Mouse (Mus musculus) hindbrain, embryonic 15.5 days (tissue): ENCODE data around the gene Nupr1. TPM values are rescaled to one million over a fixed set of nuclear protein-coding genes. Genes with fewer than 3 reads are reported as not detected.
A peak's percentile ranks its signal among the peaks of the same experiment; 100 is the strongest.

Experiments
- ATAC-seq: fragments of 200-750 bp; cut with Nextera tagmentation; 2 replicates; pipeline ENCODE4 v1.8.0; 2017; ENCODE audit warnings: low read depth, moderate number of reproducible peaks, moderate TSS enrichment; ENCODE audit not compliant: low FRiP score
- H3K27ac ChIP-seq: fragments of 300-500 bp; sonication (generic); replicated peaks from 2 replicates; pipeline ENCODE4 v1.5.1; 2015; ENCODE audit warnings: mild to moderate bottlenecking, inconsistent platforms
- H3K27me3 ChIP-seq: fragments of 300-500 bp; sonication (generic); 2 replicates; pipeline ENCODE4 v1.6.1; 2015; ENCODE audit warnings: control low read depth, inconsistent platforms
- H3K36me3 ChIP-seq: fragments of 300-500 bp; sonication (generic); 2 replicates; pipeline ENCODE4 v1.6.1; 2015; ENCODE audit warnings: control low read depth, inconsistent platforms
- H3K4me1 ChIP-seq: fragments of 300-500 bp; sonication (generic); replicated peaks from 2 replicates; pipeline ENCODE4 v1.6.1; 2015; ENCODE audit warnings: control low read depth, inconsistent platforms
- H3K4me2 ChIP-seq: fragments of 300-500 bp; sonication (generic); 2 replicates; pipeline ENCODE4 v1.6.1; 2015; ENCODE audit warnings: moderate library complexity, mild to moderate bottlenecking, inconsistent platforms
- H3K4me3 ChIP-seq: fragments of 300-500 bp; sonication (generic); 2 replicates; pipeline ENCODE4 v1.5.1; 2015; ENCODE audit warnings: mild to moderate bottlenecking, inconsistent platforms
- H3K9ac ChIP-seq: fragments of 300-500 bp; sonication (generic); 2 replicates; pipeline ENCODE4 v1.6.1; 2015; ENCODE audit warnings: inconsistent platforms
- H3K9me3 ChIP-seq: fragments of 300-500 bp; sonication (generic); 2 replicates; pipeline ENCODE4 v1.6.1; 2016; ENCODE audit warnings: control low read depth, inconsistent platforms
- WGBS: fragments of 180-500 bp; shearing (Covaris S2); methylation state at CpG from one replicate; pipeline ENCODE4 v1.1.7; 2015; 5-methylcytosine and 5-hydroxymethylcytosine counted together
- polyA plus RNA-seq: library from polyadenylated mRNA; unstranded; fragments of >200 nt; fragmentation: Nextera tagmentation; extraction: Ambion mirVana; gene quantifications from 2 replicates; pipeline ENCODE4 v1.2.1, GENCODE M21; 2015

The Nupr1 gene
- 11.7 and 14.9 TPM in 2 replicates for polyA plus RNA-seq

GRCm38 (mm10) chr7:126630824-126631518, at the start of gene Nupr1:
Gene Nupr1 (minus strand): TSS chr7:126630861.
- Histone ChIP-seq H3K4me1 (no peaks in the 10 kb centered on the region), H3K9ac (no peak within 1 kb of the TSS), H3K9me3 (no peaks in the 10 kb centered on the region), H3K4me3 (no peak within 1 kb of the TSS), H3K36me3 (no peaks in the 10 kb centered on the region), H3K4me2 (no peak within 1 kb of the TSS), H3K27ac (no peak within 1 kb of the TSS), H3K27me3 (no peaks in the 10 kb centered on the region)
- WGBS, result 96% methylated on average over 4 of the region's 4 CpGs
- ATAC-seq, result no peak

GRCm38 (mm10) chr7:126679683-126680082, 49.0 kb upstream of the Nupr1 start:
- H3K4me2 ChIP-seq, result no peak overlapping the region
- H3K27ac ChIP-seq, result no peak overlapping the region
- no peaks in the 10 kb centered on the region for H3K36me3 ChIP-seq
- no peak overlapping the region for H3K4me3 ChIP-seq
- no peaks in the 10 kb centered on the region for H3K9me3 ChIP-seq
- no peaks in the 10 kb centered on the region for H3K27me3 ChIP-seq
- WGBS, result 93% methylated on average over 5 of the region's 5 CpGs
- no peak overlapping the region for H3K9ac ChIP-seq
- no peak for ATAC-seq
- no peaks in the 10 kb centered on the region for H3K4me1 ChIP-seq

GRCm38 (mm10) chr7:126678545-126679341, 48.1 kb upstream of the Nupr1 start:
- no peak for ATAC-seq
- WGBS, result 89% methylated on average over 8 of the region's 8 CpGs
- Histone ChIP-seq H3K27me3 (no peaks in the 10 kb centered on the region), H3K4me3 (no peak overlapping the region), H3K4me2 (no peak overlapping the region), H3K9me3 (no peaks in the 10 kb centered on the region), H3K36me3 (no peaks in the 10 kb centered on the region), H3K27ac (no peak overlapping the region), H3K9ac (no peak overlapping the region), H3K4me1 (no peaks in the 10 kb centered on the region)

GRCm38 (mm10) chr7:126676631-126677220, 46.1 kb upstream of the Nupr1 start:
- no peak overlapping the region for H3K27ac ChIP-seq
- H3K4me3 ChIP-seq, result no peak overlapping the region
- H3K36me3 ChIP-seq, result peaks cover 14% of the 10 kb centered on the region
- no peak for ATAC-seq
- 80% methylated on average over 4 of the region's 4 CpGs for WGBS
- H3K9me3 ChIP-seq, result no peaks in the 10 kb centered on the region
- no peak overlapping the region for H3K9ac ChIP-seq
- no peaks in the 10 kb centered on the region for H3K27me3 ChIP-seq
- no peak overlapping the region for H3K4me2 ChIP-seq
- no peaks in the 10 kb centered on the region for H3K4me1 ChIP-seq

- 70% methylated on average over 1 of the region's 1 CpGs for WGBS
- Histone ChIP-seq H3K9me3 (no peaks in the 10 kb centered on the region), H3K27ac (0 out of 2 replicates have a peak within 1 kb of the TSS, but pooled peaks have one; percentile 9), H3K36me3 (peaks cover 14% of the 10 kb centered on the region), H3K9ac (no peak within 1 kb of the TSS), H3K27me3 (no peaks in the 10 kb centered on the region), H3K4me2 (no peak within 1 kb of the TSS), H3K4me3 (no peak within 1 kb of the TSS), H3K4me1 (no peaks in the 10 kb centered on the region)
- no peak for ATAC-seq
Observed at GRCm38 (mm10) chr7:126676207-126676606, 45.5 kb upstream of the Nupr1 start, which contains the start of gene Sult1a1. Gene Sult1a1 (minus strand): TSS chr7:126676432.

GRCm38 (mm10) chr7:126675104-126675503, 44.4 kb upstream of the Nupr1 start:
- peaks cover 14% of the 10 kb centered on the region for H3K36me3 ChIP-seq
- H3K4me1 ChIP-seq, result no peaks in the 10 kb centered on the region
- H3K4me3 ChIP-seq, result no peak overlapping the region
- no peak overlapping the region for H3K27ac ChIP-seq
- H3K27me3 ChIP-seq, result no peaks in the 10 kb centered on the region
- 94% methylated on average over 8 of the region's 8 CpGs for WGBS
- H3K9ac ChIP-seq, result no peak overlapping the region
- H3K4me2 ChIP-seq, result no peak overlapping the region
- no peaks in the 10 kb centered on the region for H3K9me3 ChIP-seq
- ATAC-seq, result no peak

GRCm38 (mm10) chr7:126672111-126672510, 41.5 kb upstream of the Nupr1 start:
- H3K36me3 ChIP-seq, result peaks cover 14% of the 10 kb centered on the region
- WGBS, result 96% methylated on average over 9 of the region's 9 CpGs
- H3K4me1 ChIP-seq, result no peaks in the 10 kb centered on the region

GRCm38 (mm10) chr7:126670152-126670551, 39.5 kb upstream of the Nupr1 start:
- peaks cover 23% of the 10 kb centered on the region for H3K36me3 ChIP-seq
- 87% methylated on average over 3 of the region's 3 CpGs for WGBS
- no peak overlapping the region for H3K9ac ChIP-seq
- no peak for ATAC-seq
- no peaks in the 10 kb centered on the region for H3K9me3 ChIP-seq
- H3K4me3 ChIP-seq, result no peak overlapping the region
- H3K27me3 ChIP-seq, result no peaks in the 10 kb centered on the region
- no peaks in the 10 kb centered on the region for H3K4me1 ChIP-seq
- no peak overlapping the region for H3K4me2 ChIP-seq
- H3K27ac ChIP-seq, result no peak overlapping the region

More at GRCm38 (mm10) chr7:126672111-126672510, 41.5 kb upstream of the Nupr1 start:
- no peaks in the 10 kb centered on the region for H3K9me3 ChIP-seq
- H3K27me3 ChIP-seq, result no peaks in the 10 kb centered on the region
- no peak overlapping the region for H3K4me3 ChIP-seq
- no peak overlapping the region for H3K27ac ChIP-seq
- H3K9ac ChIP-seq, result no peak overlapping the region
- ATAC-seq, result no peak
- no peak overlapping the region for H3K4me2 ChIP-seq

GRCm38 (mm10) chr7:126668452-126668851, 37.8 kb upstream of the Nupr1 start:
- H3K9ac ChIP-seq, result no peak overlapping the region
- 86% methylated on average over 5 of the region's 5 CpGs for WGBS
- peaks cover 34% of the 10 kb centered on the region for H3K36me3 ChIP-seq
- no peak for ATAC-seq
- H3K27me3 ChIP-seq, result no peaks in the 10 kb centered on the region
- H3K9me3 ChIP-seq, result no peaks in the 10 kb centered on the region
- no peak overlapping the region for H3K27ac ChIP-seq
- H3K4me2 ChIP-seq, result no peak overlapping the region
- no peak overlapping the region for H3K4me3 ChIP-seq
- H3K4me1 ChIP-seq, result no peaks in the 10 kb centered on the region

- no peaks in the 10 kb centered on the region for H3K9me3 ChIP-seq
- no peaks in the 10 kb centered on the region for H3K4me1 ChIP-seq
- H3K27ac ChIP-seq, result no peak overlapping the region
- WGBS, result 88% methylated on average over 9 of the region's 9 CpGs
- H3K4me2 ChIP-seq, result no peak overlapping the region
- H3K4me3 ChIP-seq, result no peak overlapping the region
- no peaks in the 10 kb centered on the region for H3K27me3 ChIP-seq
- ATAC-seq, result no peak
- no peak overlapping the region for H3K9ac ChIP-seq
- peaks cover 34% of the 10 kb centered on the region for H3K36me3 ChIP-seq
Observed at GRCm38 (mm10) chr7:126667495-126668090, 36.9 kb upstream of the Nupr1 start.

GRCm38 (mm10) chr7:126665269-126665668, 34.6 kb upstream of the Nupr1 start:
- Histone ChIP-seq H3K9ac (no peak overlapping the region), H3K4me3 (no peak overlapping the region), H3K4me2 (no peak overlapping the region), H3K27ac (no peak overlapping the region), H3K4me1 (no peaks in the 10 kb centered on the region), H3K27me3 (no peaks in the 10 kb centered on the region), H3K36me3 (peaks cover 30% of the 10 kb centered on the region), H3K9me3 (no peaks in the 10 kb centered on the region)
- WGBS, result 96% methylated on average over 3 of the region's 3 CpGs
- ATAC-seq, result no peak

- H3K4me1 ChIP-seq, result no peaks in the 10 kb centered on the region
- H3K36me3 ChIP-seq, result peaks cover 30% of the 10 kb centered on the region
- H3K27me3 ChIP-seq, result no peaks in the 10 kb centered on the region
- no peak overlapping the region for H3K27ac ChIP-seq
- no peak overlapping the region for H3K4me2 ChIP-seq
- H3K9me3 ChIP-seq, result no peaks in the 10 kb centered on the region
- ATAC-seq, result no peak
- WGBS, result 75% methylated on average over 8 of the region's 8 CpGs
- H3K4me3 ChIP-seq, result no peak overlapping the region
- no peak overlapping the region for H3K9ac ChIP-seq
Observed at GRCm38 (mm10) chr7:126663646-126664045, 33.0 kb upstream of the Nupr1 start.
